Mouse (Mus musculus): ENCODE data around the gene Rbck1. TPM values are rescaled to one million over a fixed set of nuclear protein-coding genes. Genes with fewer than 3 reads are reported as not detected.

Gene Rbck1
- 87.0 and 90.6 TPM in 2 replicates for polyA plus RNA-seq (2016; fragmentation: Nextera tagmentation; extraction: Ambion mirVana)

GRCm38 (mm10) chr2:152332101-152332825 is at the start of gene Rbck1:
TSS of gene Rbck1 (minus strand) at chr2:152332653.
- Histone ChIP-seq H3K36me3 (peaks cover 17% of the 10 kb centered on the region), H3K4me2 (replicated peaks) (peak within 1 kb of the TSS; percentile 80), H3K4me1 (peaks cover 15% of the 10 kb centered on the region), H3K9me3 (no peaks in the 10 kb centered on the region), H3K4me3 (peak within 1 kb of the TSS; percentile 80), H3K27ac (peak within 1 kb of the TSS; percentile 60; the same call in 1 of the 2 replicates), H3K9ac (peak within 1 kb of the TSS; percentile 83), H3K27me3 (replicated peaks) (no peaks in the 10 kb centered on the region)
- ATAC-seq (ENCODE audit: low FRiP score, low read depth) = peak; percentile 97
- under 1% methylated on average over 54 of the region's 54 CpGs for WGBS

- Histone ChIP-seq H3K27ac (peak within 1 kb of the TSS; percentile 68; the same call in 1 of the 2 replicates), H3K4me1 (peaks cover 19% of the 10 kb centered on the region), H3K4me3 (peak within 1 kb of the TSS; percentile 19), H3K9me3 (no peaks in the 10 kb centered on the region), H3K4me2 (replicated peaks) (peak within 1 kb of the TSS; percentile 55), H3K9ac (peak within 1 kb of the TSS; percentile 44), H3K27me3 (replicated peaks) (peaks cover 3% of the 10 kb centered on the region), H3K36me3 (no peaks in the 10 kb centered on the region)
- 5% methylated on average over 16 of the region's 16 CpGs for WGBS
- peak; percentile 78 for ATAC-seq (ENCODE audit: low FRiP score, low read depth)
These were observed 43.9 kb upstream of the Rbck1 start, which contains the start of gene Nrsn2 for GRCm38 (mm10) chr2:152376345-152376741. TSS of gene Nrsn2 (minus strand) at chr2:152376638.

DNA sequence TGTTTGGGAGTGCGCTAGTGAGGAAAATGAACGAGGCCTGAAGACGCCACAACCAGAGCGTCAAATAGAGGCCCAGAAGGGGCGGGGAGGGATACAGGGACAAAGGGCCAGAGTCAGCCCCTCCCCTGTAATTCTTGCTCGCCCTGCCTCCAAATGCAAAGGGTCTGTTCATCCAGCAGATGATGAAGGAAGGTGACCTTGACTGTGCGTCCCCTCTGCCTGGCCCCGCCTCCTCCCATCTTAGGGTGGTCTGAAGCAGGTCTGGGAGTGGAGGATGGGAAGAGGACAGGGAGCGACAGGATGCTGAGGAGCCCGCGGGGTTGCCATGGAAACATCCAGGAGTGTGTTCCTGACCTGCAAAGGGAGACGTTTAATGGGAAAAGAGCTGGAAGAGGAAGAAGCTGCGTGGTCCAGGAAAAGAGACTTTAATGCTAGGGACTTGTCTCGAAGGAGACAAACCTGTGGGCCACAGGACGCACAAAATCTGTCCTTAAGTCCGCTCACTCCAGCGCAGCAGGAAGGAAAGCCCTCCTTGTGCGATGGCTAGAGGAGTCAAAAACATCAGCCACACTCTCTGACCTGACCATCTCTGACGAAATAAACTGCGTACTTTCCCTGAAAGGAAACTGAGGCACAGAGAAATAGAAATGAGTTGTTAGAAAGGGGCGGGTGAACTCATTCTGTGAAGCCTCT is 43.3 kb upstream of the Rbck1 start:
- Histone ChIP-seq H3K4me3 (peak overlapping the region; percentile 19), H3K36me3 (no peaks in the 10 kb centered on the region), H3K4me2 (replicated peaks) (peak overlapping the region; percentile 55), H3K9me3 (no peaks in the 10 kb centered on the region), H3K27ac (peak overlapping the region; percentile 68; the same call in 1 of the 2 replicates), H3K4me1 (peaks cover 19% of the 10 kb centered on the region), H3K9ac (peak overlapping the region; percentile 44), H3K27me3 (replicated peaks) (peaks cover 3% of the 10 kb centered on the region)
- ATAC-seq (ENCODE audit: low FRiP score, low read depth) = peak; percentile 90
- WGBS = 4% methylated on average over 21 of the region's 21 CpGs

- Histone ChIP-seq H3K9ac (no peak overlapping the region), H3K36me3 (no peaks in the 10 kb centered on the region), H3K27ac (no peak overlapping the region), H3K4me1 (peaks cover 19% of the 10 kb centered on the region), H3K9me3 (no peaks in the 10 kb centered on the region), H3K4me2 (replicated peaks) (no peak overlapping the region), H3K27me3 (replicated peaks) (peaks cover 3% of the 10 kb centered on the region), H3K4me3 (no peak overlapping the region)
- 88% methylated on average over 9 of the region's 9 CpGs for WGBS
- ATAC-seq (ENCODE audit: low FRiP score, low read depth) = no peak
These were observed 41.1 kb upstream of the Rbck1 start for GRCm38 (mm10) chr2:152373547-152373946.

DNA sequence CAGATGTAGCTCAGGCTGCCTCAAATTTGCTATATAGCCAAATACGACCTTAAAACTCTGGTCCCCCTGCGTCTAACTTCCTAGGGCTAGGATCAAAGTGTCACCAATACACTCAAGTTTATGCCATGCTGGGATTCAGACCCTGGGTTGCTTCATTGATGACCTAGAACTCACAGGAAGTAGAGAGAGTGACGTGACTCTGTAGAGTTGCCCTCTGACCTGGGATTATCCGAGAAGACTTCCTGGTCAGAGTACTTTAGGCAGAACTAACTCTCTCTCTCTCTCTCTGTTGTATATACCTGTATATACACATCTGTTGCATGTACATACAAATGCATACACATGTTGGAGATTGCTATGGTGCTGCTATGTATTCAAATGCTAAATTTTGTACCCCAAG is 40.2 kb upstream of the Rbck1 start:
- Histone ChIP-seq H3K4me3 (no peak overlapping the region), H3K9me3 (no peaks in the 10 kb centered on the region), H3K27ac (no peak overlapping the region), H3K36me3 (no peaks in the 10 kb centered on the region), H3K27me3 (replicated peaks) (peaks cover 3% of the 10 kb centered on the region), H3K4me1 (peaks cover 19% of the 10 kb centered on the region), H3K4me2 (replicated peaks) (no peak overlapping the region), H3K9ac (no peak overlapping the region)
- 70% methylated on average over 4 of the region's 4 CpGs for WGBS
- no peak for ATAC-seq (ENCODE audit: low FRiP score, low read depth)

GRCm38 (mm10) chr2:152372104-152372503 is 39.7 kb upstream of the Rbck1 start:
- Histone ChIP-seq H3K4me1 (peaks cover 19% of the 10 kb centered on the region), H3K4me3 (no peak overlapping the region), H3K9me3 (no peaks in the 10 kb centered on the region), H3K27ac (no peak overlapping the region), H3K4me2 (replicated peaks) (no peak overlapping the region), H3K36me3 (no peaks in the 10 kb centered on the region), H3K9ac (no peak overlapping the region), H3K27me3 (replicated peaks) (peaks cover 3% of the 10 kb centered on the region)
- ATAC-seq (ENCODE audit: low FRiP score, low read depth) = no peak
- WGBS = 82% methylated on average over 7 of the region's 7 CpGs

DNA sequence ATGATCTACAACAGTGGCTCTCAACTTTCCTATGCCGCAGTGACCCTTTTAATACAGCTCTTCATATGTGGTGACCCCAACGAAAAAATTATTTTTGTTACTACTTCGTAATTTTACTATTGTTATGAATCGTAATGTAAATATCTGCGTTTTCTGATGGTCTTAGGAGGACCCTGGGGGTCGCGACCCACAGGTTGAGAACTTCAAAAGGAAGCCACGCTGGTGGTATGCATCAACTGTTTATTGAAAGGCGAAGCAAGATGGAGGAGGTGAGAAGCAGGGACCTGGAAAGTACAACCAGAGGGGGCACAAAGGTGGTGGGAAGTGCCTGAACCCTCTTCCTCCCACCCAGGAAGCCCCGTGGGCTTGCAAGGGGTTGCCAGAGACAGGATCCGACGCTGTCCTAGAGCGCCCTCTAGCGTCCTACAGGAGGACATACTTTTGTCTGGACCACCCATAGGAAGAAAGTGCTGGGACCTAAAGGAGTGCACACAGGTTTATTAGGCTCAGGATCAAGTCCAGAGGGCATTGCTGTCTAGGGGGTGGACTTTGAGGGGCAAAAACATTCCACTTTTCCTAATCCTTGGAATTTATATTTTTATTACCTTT is 36.2 kb upstream of the Rbck1 start:
- ATAC-seq (ENCODE audit: low FRiP score, low read depth) = peak; percentile 35; the same call in 1 of the 2 replicates
- H3K4me1 ChIP-seq = no peaks in the 10 kb centered on the region
- 30% methylated on average over 14 of the region's 14 CpGs for WGBS
- no peak overlapping the region for H3K4me3 ChIP-seq
- H3K36me3 ChIP-seq = no peaks in the 10 kb centered on the region
- H3K9ac ChIP-seq = no peak overlapping the region
- H3K27ac ChIP-seq = no peak overlapping the region
- no peaks in the 10 kb centered on the region for H3K9me3 ChIP-seq
- peaks cover 3% of the 10 kb centered on the region; the same call in 1 of the 2 replicates for H3K27me3 ChIP-seq (replicated peaks)
- no peak overlapping the region for H3K4me2 ChIP-seq (replicated peaks)

- Histone ChIP-seq H3K27me3 (replicated peaks) (peaks cover 3% of the 10 kb centered on the region; the same call in 1 of the 2 replicates), H3K9ac (no peak overlapping the region), H3K27ac (no peak overlapping the region), H3K9me3 (no peaks in the 10 kb centered on the region), H3K4me3 (no peak overlapping the region), H3K36me3 (no peaks in the 10 kb centered on the region), H3K4me1 (no peaks in the 10 kb centered on the region), H3K4me2 (replicated peaks) (no peak overlapping the region)
- 78% methylated on average over 5 of the region's 5 CpGs for WGBS
- no peak for ATAC-seq (ENCODE audit: low FRiP score, low read depth)
These were observed 35.5 kb upstream of the Rbck1 start for GRCm38 (mm10) chr2:152367917-152368316.

DNA sequence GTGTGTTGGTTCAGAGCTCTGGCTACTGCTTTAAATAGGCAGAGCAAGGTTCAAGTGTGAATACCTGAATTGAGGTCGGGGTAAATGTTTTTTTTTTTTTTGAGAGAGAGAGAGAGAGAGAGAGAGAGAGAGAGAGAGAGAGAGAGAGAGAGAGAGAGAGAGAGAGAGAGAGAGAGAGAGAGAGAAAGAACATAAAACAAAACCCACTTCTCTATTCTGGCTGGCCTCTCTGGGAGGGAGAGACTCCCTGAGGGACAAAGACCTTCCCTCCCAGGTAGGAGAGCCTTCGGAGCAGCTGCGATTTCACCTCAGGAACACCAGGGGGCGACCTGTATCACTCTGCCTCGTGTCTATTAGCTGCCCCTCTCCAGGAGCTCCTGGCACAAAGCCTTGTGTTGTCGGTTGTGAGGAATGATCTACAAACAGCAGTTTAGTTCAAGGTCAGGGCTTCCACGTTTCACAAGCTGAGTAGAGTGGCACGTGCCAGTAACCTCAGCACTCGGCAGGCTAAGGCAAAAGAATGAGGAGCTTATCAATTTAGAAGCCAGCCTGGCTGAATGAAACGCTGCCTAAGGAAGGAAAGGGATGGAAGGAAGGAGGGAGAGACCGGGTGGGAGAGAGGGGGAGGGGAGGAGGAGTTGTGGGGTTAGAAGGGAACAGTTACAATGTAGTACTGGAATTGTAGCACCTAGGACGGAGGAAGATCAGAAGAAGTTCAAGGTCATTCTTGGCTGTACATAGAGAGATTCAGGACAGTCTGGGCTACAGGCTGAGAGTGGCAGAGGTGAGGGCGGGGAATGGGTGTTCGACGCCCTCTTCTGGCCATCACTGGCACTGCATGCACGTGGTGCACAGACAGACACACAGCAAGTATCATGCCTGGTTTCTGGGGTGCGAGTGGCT is 31.0 kb upstream of the Rbck1 start:
- Histone ChIP-seq H3K9ac (no peak overlapping the region), H3K27me3 (replicated peaks) (no peaks in the 10 kb centered on the region), H3K27ac (no peak overlapping the region), H3K4me2 (replicated peaks) (peak overlapping the region; percentile 35), H3K4me3 (no peak overlapping the region), H3K4me1 (no peaks in the 10 kb centered on the region), H3K9me3 (no peaks in the 10 kb centered on the region), H3K36me3 (no peaks in the 10 kb centered on the region)
- ATAC-seq (ENCODE audit: low FRiP score, low read depth) = peak; percentile 76
- WGBS = 14% methylated on average over 17 of the region's 17 CpGs

GRCm38 (mm10) chr2:152361193-152361592 is 28.7 kb upstream of the Rbck1 start:
- no peak for ATAC-seq (ENCODE audit: low FRiP score, low read depth)
- no peak overlapping the region for H3K4me2 ChIP-seq (replicated peaks)

DNA sequence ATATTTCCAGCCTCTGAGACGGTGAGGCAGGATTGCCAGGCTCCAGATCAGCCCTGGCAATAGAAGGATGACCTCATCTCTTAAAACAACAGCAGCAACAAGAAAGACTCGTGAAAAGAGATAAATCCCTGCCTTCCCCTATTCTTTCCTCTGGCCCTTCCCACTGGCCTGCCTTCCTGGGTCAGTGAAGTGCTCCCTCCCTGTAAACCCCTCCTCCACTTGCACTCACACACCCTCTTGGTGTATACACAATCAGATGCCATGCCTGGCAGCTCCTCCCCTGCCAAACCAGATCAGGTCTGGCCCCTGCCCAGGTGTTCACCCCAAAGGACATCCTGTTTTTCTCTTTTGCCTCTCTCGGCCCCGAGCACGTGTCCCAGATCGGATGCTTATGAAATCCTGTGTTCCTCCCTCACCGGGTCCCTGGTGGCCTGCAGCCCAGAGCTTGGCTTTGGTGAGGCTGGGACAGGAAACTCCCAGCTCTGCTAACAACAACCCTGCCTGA is 27.9 kb upstream of the Rbck1 start:
- Histone ChIP-seq H3K9ac (no peak overlapping the region), H3K27ac (no peak overlapping the region), H3K36me3 (no peaks in the 10 kb centered on the region), H3K4me3 (no peak overlapping the region), H3K4me1 (no peaks in the 10 kb centered on the region), H3K4me2 (replicated peaks) (no peak overlapping the region), H3K9me3 (no peaks in the 10 kb centered on the region), H3K27me3 (replicated peaks) (no peaks in the 10 kb centered on the region)
- no peak for ATAC-seq (ENCODE audit: low FRiP score, low read depth)
- 67% methylated on average over 7 of the region's 7 CpGs for WGBS

More at GRCm38 (mm10) chr2:152361193-152361592, 28.7 kb upstream of the Rbck1 start:
- Histone ChIP-seq H3K4me1 (no peaks in the 10 kb centered on the region), H3K9me3 (no peaks in the 10 kb centered on the region), H3K27ac (no peak overlapping the region), H3K27me3 (replicated peaks) (no peaks in the 10 kb centered on the region), H3K9ac (no peak overlapping the region), H3K4me3 (no peak overlapping the region), H3K36me3 (no peaks in the 10 kb centered on the region)
- 92% methylated on average over 8 of the region's 8 CpGs for WGBS
